Mouse (Mus musculus) hindbrain, embryonic 10.5 days (tissue): ENCODE measurements at regions not wholly inside any gene's neighbourhood (a gene's known extent, or its start where the extent isn't known, plus 50 kb on each side); places are given as distances from the start of the nearest gene placed in this dataset.

Experiments
- DNase-seq: peaks from one replicate; pipeline ENCODE4 v3.0.0-alpha.2; 2017; ENCODE audit warnings: low spot score
- H3K27ac ChIP-seq: fragments of 300-500 bp; sonication (generic); 2 replicates; pipeline ENCODE4 v1.5.1; 2016; ENCODE audit warnings: mild to moderate bottlenecking, moderate library complexity
- H3K27me3 ChIP-seq: fragments of 300-500 bp; sonication (generic); 2 replicates; pipeline ENCODE4 v1.6.1; 2016; ENCODE audit warnings: mild to moderate bottlenecking; ENCODE audit not compliant: poor library complexity, insufficient read depth, severe bottlenecking
- H3K36me3 ChIP-seq: fragments of 300-500 bp; sonication (generic); 2 replicates; pipeline ENCODE4 v1.6.1; 2016; ENCODE audit warnings: mild to moderate bottlenecking, moderate library complexity
- H3K4me1 ChIP-seq: fragments of 300-500 bp; sonication (generic); replicated peaks from 2 replicates; pipeline ENCODE4 v1.6.1; 2016; ENCODE audit warnings: mild to moderate bottlenecking
- H3K4me3 ChIP-seq: fragments of 300-500 bp; sonication (generic); 2 replicates; pipeline ENCODE4 v1.5.1; 2016; ENCODE audit warnings: mild to moderate bottlenecking, moderate library complexity
- H3K9me3 ChIP-seq: fragments of 300-500 bp; sonication (generic); 2 replicates; pipeline ENCODE4 v1.6.1; 2016; ENCODE audit warnings: mild to moderate bottlenecking, moderate library complexity
- WGBS: fragments of 180-500 bp; shearing (Covaris S2); methylation state at CpG from one replicate; pipeline ENCODE4 v1.1.7; 2016; 5-methylcytosine and 5-hydroxymethylcytosine counted together

- Histone ChIP-seq H3K36me3 (no peaks in the 10 kb centered on the region), H3K27ac (peak overlapping the region; percentile 29; the same call in 1 of the 2 replicates), H3K4me3 (no peak overlapping the region), H3K4me1 (0 out of 2 replicates have a peak, but pooled peaks cover 10% of the 10 kb centered on the region), H3K27me3 (no peaks in the 10 kb centered on the region), H3K9me3 (no peaks in the 10 kb centered on the region)
- DNase-seq: no peak
- WGBS: 66% methylated on average over 10 of the region's 10 CpGs
These were observed 325.4 kb upstream of the Prox1 start for GRCm38 (mm10) chr1:190495741-190496520.

- no peaks in the 10 kb centered on the region for H3K36me3 ChIP-seq
- no peak overlapping the region; the same call in 1 of the 2 replicates for H3K27ac ChIP-seq
- H3K27me3 ChIP-seq: no peaks in the 10 kb centered on the region
- H3K4me3 ChIP-seq: no peak overlapping the region
- WGBS: 67% methylated on average over 7 of the region's 7 CpGs
- no peaks in the 10 kb centered on the region for H3K9me3 ChIP-seq
- no peak for DNase-seq
- H3K4me1 ChIP-seq: peaks cover 5% of the 10 kb centered on the region
These were observed 316.1 kb upstream of the Prox1 start for GRCm38 (mm10) chr1:190486551-190487104.

GRCm38 (mm10) chr1:190483366-190483765 is 312.9 kb upstream of the Prox1 start:
- DNase-seq: no peak
- 94% methylated on average over 13 of the region's 13 CpGs for WGBS
- H3K27me3 ChIP-seq: no peaks in the 10 kb centered on the region
- H3K36me3 ChIP-seq: no peaks in the 10 kb centered on the region
- no peak overlapping the region for H3K27ac ChIP-seq
- H3K4me1 ChIP-seq: peaks cover 5% of the 10 kb centered on the region
- H3K4me3 ChIP-seq: no peak overlapping the region
- peaks cover 9% of the 10 kb centered on the region; the same call in 1 of the 2 replicates for H3K9me3 ChIP-seq

GRCm38 (mm10) chr1:190481071-190481470 is 310.6 kb upstream of the Prox1 start:
- H3K27ac ChIP-seq: no peak overlapping the region
- WGBS: 72% methylated on average over 11 of the region's 11 CpGs
- H3K27me3 ChIP-seq: no peaks in the 10 kb centered on the region
- no peaks in the 10 kb centered on the region for H3K4me1 ChIP-seq
- H3K36me3 ChIP-seq: no peaks in the 10 kb centered on the region
- H3K9me3 ChIP-seq: peaks cover 9% of the 10 kb centered on the region; the same call in 1 of the 2 replicates
- DNase-seq: no peak
- no peak overlapping the region for H3K4me3 ChIP-seq

GRCm38 (mm10) chr1:190480601-190481000 is 310.1 kb upstream of the Prox1 start:
- Histone ChIP-seq H3K36me3 (no peaks in the 10 kb centered on the region), H3K4me3 (no peak overlapping the region), H3K27me3 (no peaks in the 10 kb centered on the region), H3K27ac (no peak overlapping the region), H3K9me3 (peaks cover 9% of the 10 kb centered on the region; the same call in 1 of the 2 replicates), H3K4me1 (no peaks in the 10 kb centered on the region)
- WGBS: 66% methylated on average over 9 of the region's 9 CpGs
- DNase-seq: no peak

GRCm38 (mm10) chr1:190472761-190473160 is 302.2 kb upstream of the Prox1 start:
- H3K36me3 ChIP-seq: no peaks in the 10 kb centered on the region
- no peak overlapping the region for H3K4me3 ChIP-seq
- H3K27me3 ChIP-seq: no peaks in the 10 kb centered on the region
- H3K4me1 ChIP-seq: no peaks in the 10 kb centered on the region
- no peak for DNase-seq
- H3K27ac ChIP-seq: no peak overlapping the region
- H3K9me3 ChIP-seq: no peaks in the 10 kb centered on the region
- 86% methylated on average over 8 of the region's 8 CpGs for WGBS

- Histone ChIP-seq H3K27ac (no peak overlapping the region), H3K36me3 (no peaks in the 10 kb centered on the region), H3K4me3 (no peak overlapping the region), H3K9me3 (no peaks in the 10 kb centered on the region), H3K4me1 (no peaks in the 10 kb centered on the region), H3K27me3 (no peaks in the 10 kb centered on the region)
- 83% methylated on average over 9 of the region's 9 CpGs for WGBS
- no peak for DNase-seq
These were observed 299.8 kb upstream of the Prox1 start for GRCm38 (mm10) chr1:190470336-190470735.

- DNase-seq: no peak
- Histone ChIP-seq H3K4me3 (no peak overlapping the region), H3K36me3 (no peaks in the 10 kb centered on the region), H3K4me1 (peaks cover 20% of the 10 kb centered on the region), H3K9me3 (no peaks in the 10 kb centered on the region), H3K27me3 (peaks cover 13% of the 10 kb centered on the region; the same call in 1 of the 2 replicates), H3K27ac (peak overlapping the region; percentile 81)
- WGBS: 54% methylated on average over 12 of the region's 12 CpGs
These were observed 287.1 kb upstream of the Prox1 start for GRCm38 (mm10) chr1:190457541-190458061.

- no peaks in the 10 kb centered on the region for H3K36me3 ChIP-seq
- peaks cover 19% of the 10 kb centered on the region for H3K4me1 ChIP-seq
- peaks cover 23% of the 10 kb centered on the region for H3K27me3 ChIP-seq
- DNase-seq: no peak
- H3K27ac ChIP-seq: peak overlapping the region; percentile 41; the same call in 1 of the 2 replicates
- no peaks in the 10 kb centered on the region for H3K9me3 ChIP-seq
- H3K4me3 ChIP-seq: no peak overlapping the region
- 79% methylated on average over 10 of the region's 10 CpGs for WGBS
These were observed 283.0 kb upstream of the Prox1 start for GRCm38 (mm10) chr1:190453549-190453948.

GRCm38 (mm10) chr1:190452115-190452842 is 281.8 kb upstream of the Prox1 start:
- Histone ChIP-seq H3K27ac (no peak overlapping the region), H3K4me1 (peaks cover 17% of the 10 kb centered on the region), H3K4me3 (no peak overlapping the region), H3K9me3 (no peaks in the 10 kb centered on the region), H3K36me3 (no peaks in the 10 kb centered on the region), H3K27me3 (peaks cover 36% of the 10 kb centered on the region)
- no peak for DNase-seq
- 77% methylated on average over 11 of the region's 11 CpGs for WGBS

GRCm38 (mm10) chr1:190448263-190448662 is 277.7 kb upstream of the Prox1 start:
- Histone ChIP-seq H3K27ac (no peak overlapping the region), H3K27me3 (peaks cover 50% of the 10 kb centered on the region), H3K9me3 (no peaks in the 10 kb centered on the region), H3K4me3 (no peak overlapping the region), H3K36me3 (no peaks in the 10 kb centered on the region), H3K4me1 (peaks cover 13% of the 10 kb centered on the region)
- WGBS: 28% methylated on average over 8 of the region's 8 CpGs
- DNase-seq: no peak

- Histone ChIP-seq H3K9me3 (no peaks in the 10 kb centered on the region), H3K36me3 (no peaks in the 10 kb centered on the region), H3K27ac (no peak overlapping the region), H3K4me1 (peaks cover 7% of the 10 kb centered on the region), H3K27me3 (peaks cover 50% of the 10 kb centered on the region), H3K4me3 (no peak overlapping the region)
- 79% methylated on average over 7 of the region's 7 CpGs for WGBS
- no peak for DNase-seq
These were observed 276.7 kb upstream of the Prox1 start for GRCm38 (mm10) chr1:190447253-190447652.

GRCm38 (mm10) chr1:190446676-190447075 is 276.2 kb upstream of the Prox1 start:
- no peak for DNase-seq
- H3K9me3 ChIP-seq: no peaks in the 10 kb centered on the region
- H3K27me3 ChIP-seq: peaks cover 50% of the 10 kb centered on the region
- H3K36me3 ChIP-seq: no peaks in the 10 kb centered on the region
- H3K27ac ChIP-seq: no peak overlapping the region
- 89% methylated on average over 5 of the region's 5 CpGs for WGBS
- H3K4me3 ChIP-seq: no peak overlapping the region
- peaks cover 5% of the 10 kb centered on the region for H3K4me1 ChIP-seq
